In genomic region chr15:100422476-100422875, GRCm38 (mm10) we compare ENCODE assay signal across 7 mouse cellular contexts. TPM values are rescaled to one million over a fixed set of nuclear protein-coding genes. Genes with fewer than 3 reads are reported as not detected.
DNase-seq lines count a peak whose midpoint lies in the region; ATAC-seq lines count a peak whose summit lies in the region.

No protein-coding gene starts in this region.

- H3K36me3 ChIP-seq in embryonic facial prominence, embryonic 15.5 days = no peaks in the 10 kb centered on the region
- H3K36me3 ChIP-seq in limb, embryonic 13.5 days = no peaks in the 10 kb centered on the region
- no peaks in the 10 kb centered on the region for H3K36me3 ChIP-seq in neural tube, embryonic 12.5 days

- WGBS in embryonic facial prominence, embryonic 15.5 days = 0% methylated on average over 42 of the region's 44 CpGs
- under 1% methylated on average over 30 of the region's 44 CpGs for WGBS in limb, embryonic 13.5 days
- under 1% methylated on average over 44 of the region's 44 CpGs for WGBS in neural tube, embryonic 12.5 days

- ATAC-seq in embryonic facial prominence, embryonic 15.5 days (ENCODE audit: insufficient number of reproducible peaks, low FRiP score, low TSS enrichment, low read depth) = peak; percentile 26; the same call in 1 of the 2 replicates
- ATAC-seq in limb, embryonic 13.5 days (ENCODE audit: low FRiP score, low read depth) = peak; percentile 52
- peak; percentile 82 for ATAC-seq in neural tube, embryonic 12.5 days (ENCODE audit: low FRiP score, low read depth)

- peaks cover 7% of the 10 kb centered on the region; the same call in 1 of the 2 replicates for H3K27me3 ChIP-seq in embryonic facial prominence, embryonic 15.5 days
- H3K27me3 ChIP-seq in limb, embryonic 13.5 days = peaks cover 17% of the 10 kb centered on the region
- H3K27me3 ChIP-seq in neural tube, embryonic 12.5 days (replicated peaks) = peaks cover 19% of the 10 kb centered on the region

- intact Hi-C loops in left cerebral cortex, postnatal 4 days (cut with DNase I) = no loop called here

- 0 out of 2 replicates have a peak overlapping the region, but pooled peaks have one; percentile 1 for H3K27ac ChIP-seq in embryonic facial prominence, embryonic 15.5 days (replicated peaks)
- no peak overlapping the region; the same call in 1 of the 2 replicates for H3K27ac ChIP-seq in limb, embryonic 13.5 days
- H3K27ac ChIP-seq in neural tube, embryonic 12.5 days = no peak overlapping the region

- peaks cover 40% of the 10 kb centered on the region for H3K4me1 ChIP-seq in embryonic facial prominence, embryonic 15.5 days
- H3K4me1 ChIP-seq in limb, embryonic 13.5 days = peaks cover 53% of the 10 kb centered on the region
- peaks cover 25% of the 10 kb centered on the region for H3K4me1 ChIP-seq in neural tube, embryonic 12.5 days

- peak overlapping the region; percentile 95 for H3K4me2 ChIP-seq in embryonic facial prominence, embryonic 15.5 days (replicated peaks)
- H3K4me2 ChIP-seq in limb, embryonic 13.5 days (replicated peaks) = peak overlapping the region; percentile 82
- peak overlapping the region; percentile 77 for H3K4me2 ChIP-seq in neural tube, embryonic 12.5 days (replicated peaks)

- H3K9ac ChIP-seq in embryonic facial prominence, embryonic 15.5 days = peak overlapping the region; percentile 77
- H3K9ac ChIP-seq in limb, embryonic 13.5 days = peak overlapping the region; percentile 95
- H3K9ac ChIP-seq in neural tube, embryonic 12.5 days = peak overlapping the region; percentile 89

- peak; percentile 26 for DNase-seq in left cerebral cortex, postnatal 4 days
- DNase-seq in left cerebral cortex, adult 11 months (ENCODE audit: low spot score) = no peak
- DNase-seq in T-cell, adult 2 months (ENCODE audit: low spot score) = peak; percentile 10
- DNase-seq in layer of hippocampus, postnatal 14 days (ENCODE audit: low spot score in 2 of 2) = no peak

- peak overlapping the region; percentile 89 for H3K4me3 ChIP-seq in embryonic facial prominence, embryonic 15.5 days (replicated peaks)
- peak overlapping the region; percentile 94 for H3K4me3 ChIP-seq in limb, embryonic 13.5 days
- H3K4me3 ChIP-seq in neural tube, embryonic 12.5 days = peak overlapping the region; percentile 83

- H3K9me3 ChIP-seq in embryonic facial prominence, embryonic 15.5 days (replicated peaks) = no peaks in the 10 kb centered on the region
- no peaks in the 10 kb centered on the region for H3K9me3 ChIP-seq in limb, embryonic 13.5 days
- H3K9me3 ChIP-seq in neural tube, embryonic 12.5 days = no peaks in the 10 kb centered on the region

RNA-seq across cellular contexts. Expression of gene Gm5475, which starts 0.5 kb away (rescaled TPM):
- not detected for total RNA-seq in left cerebral cortex, postnatal 4 days (2021)
- polyA plus RNA-seq in embryonic facial prominence, embryonic 15.5 days (2015; fragmentation: Nextera tagmentation; extraction: Ambion mirVana) = 0.07 TPM in 1 of 2 replicates, not detected in the other
- 0.05 TPM in 1 of 2 replicates, not detected in the other for polyA plus RNA-seq in limb, embryonic 13.5 days (2015; fragmentation: Nextera tagmentation; extraction: Ambion mirVana)
- 0.13 and 0.18 TPM in 2 replicates for polyA plus RNA-seq in neural tube, embryonic 12.5 days (2016; fragmentation: Nextera tagmentation; extraction: Ambion mirVana)
- not detected for total RNA-seq in layer of hippocampus, postnatal 14 days (2021)

RNA-seq across cellular contexts. Expression of gene Slc11a2, which starts 2.4 kb away (rescaled TPM):
- 10 to 100 TPM; 55.9 to 61.2 TPM for total RNA-seq in left cerebral cortex, postnatal 4 days (2021)
- polyA plus RNA-seq in embryonic facial prominence, embryonic 15.5 days (2015; fragmentation: Nextera tagmentation; extraction: Ambion mirVana) = 23.6 and 25.9 TPM in 2 replicates
- polyA plus RNA-seq in limb, embryonic 13.5 days (2015; fragmentation: Nextera tagmentation; extraction: Ambion mirVana) = 18.7 and 25.3 TPM in 2 replicates
- polyA plus RNA-seq in neural tube, embryonic 12.5 days (2016; fragmentation: Nextera tagmentation; extraction: Ambion mirVana) = 23.9 and 27.1 TPM in 2 replicates
- 10 to 100 TPM; 61.4 to 65.1 TPM for total RNA-seq in layer of hippocampus, postnatal 14 days (2021)

RNA-seq across cellular contexts. Expression of gene Letmd1, which starts 46.3 kb away (rescaled TPM):
- total RNA-seq in left cerebral cortex, postnatal 4 days (2021) = 10 to 100 TPM; 65.8 to 70.5 TPM
- 29.6 and 30.2 TPM in 2 replicates for polyA plus RNA-seq in embryonic facial prominence, embryonic 15.5 days (2015; fragmentation: Nextera tagmentation; extraction: Ambion mirVana)
- polyA plus RNA-seq in limb, embryonic 13.5 days (2015; fragmentation: Nextera tagmentation; extraction: Ambion mirVana) = 34.1 and 34.3 TPM in 2 replicates
- polyA plus RNA-seq in neural tube, embryonic 12.5 days (2016; fragmentation: Nextera tagmentation; extraction: Ambion mirVana) = 48.5 and 50.6 TPM in 2 replicates
- total RNA-seq in layer of hippocampus, postnatal 14 days (2021) = 10 to 100 TPM; 61.1 to 66.6 TPM

RNA-seq across cellular contexts. Expression of gene Higd1c, which starts 58.1 kb away (rescaled TPM):
- total RNA-seq in left cerebral cortex, postnatal 4 days (2021) = not detected
- polyA plus RNA-seq in embryonic facial prominence, embryonic 15.5 days (2015; fragmentation: Nextera tagmentation; extraction: Ambion mirVana) = not detected in 2 replicates
- not detected in 2 replicates for polyA plus RNA-seq in limb, embryonic 13.5 days (2015; fragmentation: Nextera tagmentation; extraction: Ambion mirVana)
- polyA plus RNA-seq in neural tube, embryonic 12.5 days (2016; fragmentation: Nextera tagmentation; extraction: Ambion mirVana) = 0.66 and 0.75 TPM in 2 replicates
- total RNA-seq in layer of hippocampus, postnatal 14 days (2021) = not detected

Comparison
In these comparisons a context has a peak if more than half of its experiments do, and no peak if none do; other contexts are left out.
1. DNase-seq: peak in left cerebral cortex, postnatal 4 days (single experiment) and T-cell, adult 2 months (single experiment); none in left cerebral cortex, adult 11 months (single experiment) and layer of hippocampus, postnatal 14 days (0 of 2).
2. ATAC-seq: peak in every context shown above with its lines; median percentile 82 in neural tube, embryonic 12.5 days; 52 in limb, embryonic 13.5 days; 26 in embryonic facial prominence, embryonic 15.5 days.
3. Peak in every context shown above with its lines, with median percentiles within 50 percentile points of each other: H3K4me2 ChIP-seq, H3K4me3 ChIP-seq and H3K9ac ChIP-seq.